Mouse (Mus musculus) megakaryocyte-erythroid progenitor cell, adult 5-6 weeks (primary cell): Measurements from ENCODE around the gene Slco2b1. TPM values are rescaled to one million over a fixed set of nuclear protein-coding genes. Genes with fewer than 3 reads are reported as not detected.

ENCODE experiments used
- total RNA-seq, 2 experiments: library from RNA; stranded (forward) in 1 of 2; stranded (reverse) in 1 of 2; fragments of 200-1000, 215-1000 nt in 1 of 2; fragments of >200 nt in 1 of 2; fragmentation: Nextera tagmentation in 1 of 2; gene quantifications; 2 replicates each; pipeline ENCODE4 v1.2.3; 2014 to 2017

Gene Slco2b1
- total RNA-seq, 2 experiments from 2014 or later, result not detected

Other genes with a start within 250 kb of the Slco2b1 start
- gene Klhl35, start 245.3 kb downstream of the Slco2b1 start, total RNA-seq (2014; fragmentation: Nextera tagmentation), result 2.1 TPM in 1 of 2 replicates, not detected in the other
- 0.65 TPM in 1 of 2 replicates, not detected in the other for gene Klhl35, start 245.3 kb downstream of the Slco2b1 start, total RNA-seq (2017)
- 1,003 and 1,349 TPM in 2 replicates for gene Rps3, start 227.6 kb downstream of the Slco2b1 start, total RNA-seq (2014; fragmentation: Nextera tagmentation)
- gene Rps3, start 227.6 kb downstream of the Slco2b1 start, total RNA-seq (2017), result 1,982 and 2,496 TPM in 2 replicates
- gene Arrb1, start 175.9 kb downstream of the Slco2b1 start, total RNA-seq (2014; fragmentation: Nextera tagmentation), result 59.0 and 91.0 TPM in 2 replicates
- gene Arrb1, start 175.9 kb downstream of the Slco2b1 start, total RNA-seq (2017), result 70.4 and 96.2 TPM in 2 replicates
- gene Tpbgl, start 84.2 kb downstream of the Slco2b1 start, total RNA-seq (2014; fragmentation: Nextera tagmentation), result 0.35 TPM in 1 of 2 replicates, not detected in the other
- 0.05 TPM in 1 of 2 replicates, not detected in the other for gene Tpbgl, start 84.2 kb downstream of the Slco2b1 start, total RNA-seq (2017)
- not detected in 2 replicates for gene Olfr520, start 18.9 kb upstream of the Slco2b1 start, total RNA-seq (2014; fragmentation: Nextera tagmentation)
- not detected in 2 replicates for gene Olfr520, start 18.9 kb upstream of the Slco2b1 start, total RNA-seq (2017)
- gene Olfr521, start 52.2 kb upstream of the Slco2b1 start, total RNA-seq (2014; fragmentation: Nextera tagmentation), result not detected in 2 replicates
- gene Olfr521, start 52.2 kb upstream of the Slco2b1 start, total RNA-seq (2017), result not detected in 2 replicates
- gene Neu3, start 117.1 kb upstream of the Slco2b1 start, total RNA-seq (2014; fragmentation: Nextera tagmentation), result 3.9 and 8.1 TPM in 2 replicates
- gene Neu3, start 117.1 kb upstream of the Slco2b1 start, total RNA-seq (2017), result 3.9 and 5.8 TPM in 2 replicates
- gene Xrra1, start 147.8 kb upstream of the Slco2b1 start, total RNA-seq (2014; fragmentation: Nextera tagmentation), result 0.07 TPM in 1 of 2 replicates, not detected in the other
- gene Xrra1, start 147.8 kb upstream of the Slco2b1 start, total RNA-seq (2017), result not detected in 2 replicates
- gene Spcs2, start 152.1 kb upstream of the Slco2b1 start, total RNA-seq (2014; fragmentation: Nextera tagmentation), result 93.4 and 132 TPM in 2 replicates
- gene Spcs2, start 152.1 kb upstream of the Slco2b1 start, total RNA-seq (2017), result 136 and 153 TPM in 2 replicates